Mouse (Mus musculus) CH12.LX (cell line): Measurements from ENCODE around the gene Socs1. TPM values are rescaled to one million over a fixed set of nuclear protein-coding genes. Genes with fewer than 3 reads are reported as not detected.
A peak's percentile ranks its signal among the peaks of the same experiment; 100 is the strongest.

Source experiments
- DNase-seq: peaks from one replicate; pipeline ENCODE4 v3.0.0-alpha.2; 2013; ENCODE audit errors: extremely low read depth
- H3K27ac ChIP-seq: 2 replicates; pipeline ENCODE4 v1.5.1; 2012; ENCODE audit warnings: low read depth, mild to moderate bottlenecking, control low read depth, moderate library complexity; ENCODE audit not compliant: insufficient read depth
- H3K27me3 ChIP-seq: replicated peaks from 2 replicates; pipeline ENCODE3; 2012; ENCODE audit warnings: inconsistent platforms
- H3K36me3 ChIP-seq, 2 experiments: replicated peaks in 1 of 2; 2 replicates each; pipeline versions ENCODE3 to v1.6.1; 2012; ENCODE audit warnings: inconsistent platforms in 1 of 2, low read length in 1 of 2, mild to moderate bottlenecking in 1 of 2, mixed read lengths in 1 of 2, moderate library complexity in 1 of 2; ENCODE audit not compliant: control insufficient read depth in 1 of 2, insufficient read depth in 1 of 2
- H3K4me1 ChIP-seq, 2 experiments: 2 replicates each; pipeline ENCODE4 v1.6.1; 2012; ENCODE audit warnings: inconsistent platforms in 1 of 2, moderate library complexity in 1 of 2; ENCODE audit not compliant: insufficient read depth in 2 of 2, control insufficient read depth in 1 of 2
- H3K4me2 ChIP-seq: 2 replicates; pipeline ENCODE4 v1.6.1; 2012; ENCODE audit warnings: low read depth, mild to moderate bottlenecking, control low read depth; ENCODE audit not compliant: poor library complexity, insufficient read depth, severe bottlenecking
- H3K4me3 ChIP-seq, 3 experiments: fragments of 150-350 bp in 1 of 3; sonication (generic) in 1 of 3; replicated peaks in 1 of 3; 2 replicates each; pipeline versions ENCODE3 to v1.5.1; 2011 to 2012; ENCODE audit warnings: low read depth in 2 of 3, low read length in 2 of 3, mild to moderate bottlenecking in 2 of 3, moderate library complexity in 2 of 3, control low read depth in 1 of 3, improper control_type of control experiment in 1 of 3, inconsistent platforms in 1 of 3, mixed read lengths in 1 of 3; ENCODE audit not compliant: poor library complexity in 1 of 3
- H3K79me2 ChIP-seq: replicated peaks from 2 replicates; pipeline ENCODE4 v1.6.1; 2012; ENCODE audit warnings: mild to moderate bottlenecking, moderate library complexity; ENCODE audit not compliant: control insufficient read depth, poor library complexity, insufficient read depth, severe bottlenecking; ENCODE audit errors: extremely low read depth
- H3K9ac ChIP-seq: 2 replicates; pipeline ENCODE4 v1.6.1; 2012; ENCODE audit warnings: low read depth, mild to moderate bottlenecking, control low read depth, moderate library complexity; ENCODE audit not compliant: insufficient read depth
- H3K9me3 ChIP-seq: replicated peaks from 2 replicates; pipeline ENCODE3; 2012; ENCODE audit warnings: low read length, inconsistent platforms, mixed read lengths
- BHLHE40 ChIP-seq: IDR thresholded peaks from 2 replicates; pipeline ENCODE4 v1.6.1; 2011; ENCODE audit warnings: mild to moderate bottlenecking, low read depth, low read length, improper control_type of control experiment
- CHD1 ChIP-seq: IDR thresholded peaks from 2 replicates; pipeline ENCODE4 v1.6.1; 2012; ENCODE audit warnings: low read depth, low read length, improper control_type of control experiment, inconsistent platforms
- CHD2 ChIP-seq: IDR thresholded peaks from 2 replicates; pipeline ENCODE4 v1.6.1; 2011; ENCODE audit warnings: low read length, improper control_type of control experiment
- CTCF ChIP-seq, 2 experiments: IDR thresholded peaks in 1 of 2; conservative IDR thresholded peaks in 1 of 2; 2 replicates each; pipeline ENCODE4 v1.5.1; 2011 to 2012; ENCODE audit warnings: low read depth in 2 of 2, low read length in 2 of 2, improper control_type of control experiment in 1 of 2, inconsistent platforms in 1 of 2, mild to moderate bottlenecking in 1 of 2, moderate library complexity in 1 of 2
- E2F4 ChIP-seq: IDR thresholded peaks from 2 replicates; pipeline ENCODE4 v1.6.1; 2011; ENCODE audit warnings: low read depth, low read length, improper control_type of control experiment; ENCODE audit not compliant: insufficient replicate concordance
- ELF1 ChIP-seq: IDR thresholded peaks from 2 replicates; pipeline ENCODE4 v1.6.1; 2014; ENCODE audit warnings: low read depth, mild to moderate bottlenecking, inconsistent platforms, low read length, improper control_type of control experiment
- EP300 ChIP-seq: IDR thresholded peaks from 2 replicates; pipeline ENCODE4 v1.6.1; 2011; ENCODE audit warnings: low read length, improper control_type of control experiment
- ETS1 ChIP-seq: conservative IDR thresholded peaks from 2 replicates; pipeline ENCODE4 v1.6.1; 2012; ENCODE audit warnings: low read depth, mild to moderate bottlenecking, inconsistent platforms, low read length, improper control_type of control experiment, moderate library complexity
- GABPA ChIP-seq: IDR thresholded peaks from 2 replicates; pipeline ENCODE4 v1.6.1; 2012; ENCODE audit warnings: low read depth, low read length, improper control_type of control experiment, inconsistent platforms; ENCODE audit not compliant: insufficient replicate concordance
- HCFC1 ChIP-seq: IDR thresholded peaks from 2 replicates; pipeline ENCODE4 v1.6.1; 2012; ENCODE audit warnings: low read depth, mild to moderate bottlenecking, inconsistent platforms, low read length, improper control_type of control experiment
- IRF4 ChIP-seq: IDR thresholded peaks from 2 replicates; pipeline ENCODE4 v1.6.1; 2014; ENCODE audit warnings: low read depth, mild to moderate bottlenecking, inconsistent platforms, low read length, improper control_type of control experiment
- JUN ChIP-seq: IDR thresholded peaks from 2 replicates; pipeline ENCODE4 v1.6.1; 2011; ENCODE audit warnings: low read depth, mild to moderate bottlenecking, low read length, improper control_type of control experiment, moderate library complexity; ENCODE audit not compliant: insufficient read depth
- JUND ChIP-seq: conservative IDR thresholded peaks from 2 replicates; pipeline ENCODE4 v1.6.1; 2011; ENCODE audit warnings: low read depth, low read length, improper control_type of control experiment
- KAT2A ChIP-seq: IDR thresholded peaks from 2 replicates; pipeline ENCODE4 v1.6.1; 2012; ENCODE audit warnings: low read length, improper control_type of control experiment, inconsistent platforms; ENCODE audit not compliant: insufficient replicate concordance
- MAFK ChIP-seq: IDR thresholded peaks from 2 replicates; pipeline ENCODE4 v1.6.1; 2011; ENCODE audit warnings: low read length, improper control_type of control experiment; ENCODE audit not compliant: insufficient replicate concordance
- MAX ChIP-seq: IDR thresholded peaks from 2 replicates; pipeline ENCODE4 v1.6.1; 2011; ENCODE audit warnings: low read length, improper control_type of control experiment
- MAZ ChIP-seq: IDR thresholded peaks from 2 replicates; pipeline ENCODE4 v1.6.1; 2012; ENCODE audit warnings: low read depth, mild to moderate bottlenecking, inconsistent platforms, low read length, improper control_type of control experiment, moderate library complexity
- MEF2A ChIP-seq: IDR thresholded peaks from 2 replicates; pipeline ENCODE4 v1.6.1; 2014; ENCODE audit warnings: low read depth, mild to moderate bottlenecking, inconsistent platforms, low read length, improper control_type of control experiment, borderline replicate concordance
- MXI1 ChIP-seq: IDR thresholded peaks from 2 replicates; pipeline ENCODE4 v1.6.1; 2011; ENCODE audit warnings: mild to moderate bottlenecking, low read depth, low read length, improper control_type of control experiment
- MYC ChIP-seq: IDR thresholded peaks from 2 replicates; pipeline ENCODE4 v1.6.1; 2011; ENCODE audit warnings: low read depth, mild to moderate bottlenecking, improper control_type of control experiment, low read length
- NELFE ChIP-seq: IDR thresholded peaks from 2 replicates; pipeline ENCODE4 v1.6.1; 2011; ENCODE audit warnings: low read depth, low read length, improper control_type of control experiment
- NRF1 ChIP-seq: IDR thresholded peaks from 2 replicates; pipeline ENCODE4 v1.6.1; 2014; ENCODE audit warnings: low read depth, mild to moderate bottlenecking, inconsistent platforms, low read length, improper control_type of control experiment, moderate library complexity
- PAX5 ChIP-seq: IDR thresholded peaks from 2 replicates; pipeline ENCODE4 v1.6.1; 2012; ENCODE audit warnings: low read length, inconsistent platforms, mixed read lengths
- POLR2A ChIP-seq: IDR thresholded peaks from 2 replicates; pipeline ENCODE4 v1.6.1; 2011; ENCODE audit warnings: low read depth, mild to moderate bottlenecking, improper control_type of control experiment, low read length
- POLR2AphosphoS2 ChIP-seq: IDR thresholded peaks from 2 replicates; pipeline ENCODE4 v1.6.1; 2011; ENCODE audit warnings: low read depth, low read length, improper control_type of control experiment
- RAD21 ChIP-seq: IDR thresholded peaks from 2 replicates; pipeline ENCODE4 v1.6.1; 2011; ENCODE audit warnings: low read depth, mild to moderate bottlenecking, low read length, improper control_type of control experiment, moderate library complexity
- RCOR1 ChIP-seq: conservative IDR thresholded peaks from 2 replicates; pipeline ENCODE4 v1.6.1; 2012; ENCODE audit warnings: low read depth, mild to moderate bottlenecking, inconsistent platforms, low read length, improper control_type of control experiment
- SIN3A ChIP-seq: IDR thresholded peaks from 2 replicates; pipeline ENCODE4 v1.6.1; 2012; ENCODE audit warnings: low read length, improper control_type of control experiment, inconsistent platforms
- SMC3 ChIP-seq: IDR thresholded peaks from 2 replicates; pipeline ENCODE4 v1.6.1; 2011; ENCODE audit warnings: low read depth, low read length, improper control_type of control experiment
- TBP ChIP-seq: conservative IDR thresholded peaks from 2 replicates; pipeline ENCODE4 v1.6.1; 2011; ENCODE audit warnings: low read depth, low read length, improper control_type of control experiment
- TCF12 ChIP-seq: IDR thresholded peaks from 2 replicates; pipeline ENCODE4 v1.6.1; 2014; ENCODE audit warnings: low read depth, mild to moderate bottlenecking, inconsistent platforms, low read length, improper control_type of control experiment
- UBTF ChIP-seq: IDR thresholded peaks from 2 replicates; pipeline ENCODE4 v1.6.1; 2012; ENCODE audit warnings: low read depth, mild to moderate bottlenecking, inconsistent platforms, low read length, improper control_type of control experiment, moderate library complexity
- USF1 ChIP-seq: IDR thresholded peaks from 2 replicates; pipeline ENCODE4 v1.6.1; 2014; ENCODE audit warnings: low read depth, mild to moderate bottlenecking, inconsistent platforms, low read length, improper control_type of control experiment
- USF2 ChIP-seq: conservative IDR thresholded peaks from 2 replicates; pipeline ENCODE4 v1.6.1; 2011; ENCODE audit warnings: low read depth, low read length, improper control_type of control experiment
- ZC3H11A ChIP-seq: IDR thresholded peaks from 2 replicates; pipeline ENCODE4 v1.6.1; 2012; ENCODE audit warnings: low read depth, mild to moderate bottlenecking, inconsistent platforms, low read length, improper control_type of control experiment
- ZKSCAN1 ChIP-seq: IDR thresholded peaks from 2 replicates; pipeline ENCODE4 v1.6.1; 2012; ENCODE audit warnings: low read depth, inconsistent platforms, low read length, improper control_type of control experiment, borderline replicate concordance
- ZMIZ1 ChIP-seq: IDR thresholded peaks from 2 replicates; pipeline ENCODE4 v1.6.1; 2012; ENCODE audit warnings: low read depth, mild to moderate bottlenecking, inconsistent platforms, low read length, improper control_type of control experiment
- ZNF384 ChIP-seq: IDR thresholded peaks from 2 replicates; pipeline ENCODE4 v1.6.1; 2012; ENCODE audit warnings: low read depth, low read length, improper control_type of control experiment, inconsistent platforms
- dilution Hi-C: fragments of 300-500 bp; cut with MboI; formaldehyde crosslinking; loops from 2 replicates; pipeline ENCODE4 v1.14.3; 2020; ENCODE audit warnings: low sequenced_read_pairs; ENCODE audit not compliant: extremely low pct_unique_long_range_greater_than_20kb, extremely low pct_ligation_motif_present
- in situ Hi-C: fragments of 300-500 bp; cut with MboI; formaldehyde crosslinking; loops from 3 replicates; pipeline ENCODE4 v1.14.3; 2019; ENCODE audit warnings: low sequenced_read_pairs, low pct_ligation_motif_present, low pct_unique_long_range_greater_than_20kb, mixed read lengths
- polyA plus RNA-seq: library from polyadenylated mRNA; unstranded; fragments of >175 nt; gene quantifications from 2 replicates; pipeline ENCODE4 v1.2.1, GENCODE M21; 2012; ENCODE audit warnings: low read depth; ENCODE audit not compliant: insufficient read length
- total RNA-seq, 2 experiments: library from RNA; depleted of rRNA; stranded (reverse); fragments of 300-350 nt in 1 of 2; fragments of >200 nt in 1 of 2; gene quantifications; 2 replicates each; pipeline ENCODE4 v1.2.3; 2012 to 2014

Gene Socs1
- total RNA-seq (2012; rRNA removed) (26.1 and 29.1 TPM in 2 replicates), total RNA-seq (2014; rRNA removed) (17.3 and 18.8 TPM in 2 replicates), polyA plus RNA-seq (23.0 and 27.6 TPM in 2 replicates)

DNA sequence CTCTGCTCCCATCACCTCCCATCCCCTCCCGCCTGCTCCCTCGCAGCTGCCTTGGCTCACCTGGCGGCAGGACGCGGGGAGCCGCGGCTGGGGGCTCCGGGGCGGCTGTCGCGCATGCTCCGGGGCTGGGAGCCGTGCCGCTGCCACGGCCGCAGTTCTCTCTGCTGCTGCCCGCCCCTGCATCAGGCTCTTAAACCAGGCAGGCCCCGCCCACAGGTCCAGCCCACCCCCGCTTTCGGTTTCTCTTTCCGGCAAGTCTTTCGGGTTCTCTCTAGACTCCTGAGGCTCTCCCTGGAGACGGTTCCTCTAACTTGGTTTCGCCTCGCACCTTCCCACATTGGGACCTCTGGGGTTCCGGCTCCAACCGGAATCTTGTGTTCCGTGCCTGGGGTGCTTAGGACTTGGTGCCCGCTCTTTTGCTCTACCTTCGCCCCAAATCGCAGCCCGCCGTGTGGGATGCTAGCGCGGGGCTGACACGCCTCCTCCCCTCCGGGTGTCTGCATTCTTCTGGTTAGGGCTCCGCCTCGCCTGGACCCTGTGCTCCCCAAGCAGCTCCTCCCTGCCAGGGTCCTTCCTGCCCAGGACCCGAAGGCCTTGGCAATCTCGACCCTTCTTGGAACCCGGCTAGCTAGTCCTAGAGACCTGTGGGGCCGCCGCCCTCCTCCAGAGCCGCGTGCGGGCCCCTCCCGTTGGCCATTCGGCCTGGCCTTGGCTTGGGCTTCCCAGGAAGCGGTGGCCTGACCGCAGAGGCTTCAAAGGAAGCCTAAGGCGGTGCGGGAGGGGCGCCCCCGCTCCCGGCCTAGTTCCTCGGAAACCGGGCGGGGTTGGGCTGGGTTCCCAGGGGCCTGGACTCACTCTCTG is at the start of gene Socs1:
Gene Socs1 (minus strand): TSS at position 166 of the 861 bp plus-strand sequence.
- in situ Hi-C loops (loop anchor here (5.0 kb wide), 2 partner anchors 118 to 213 kb away; no protein-coding TSS in a partner anchor), dilution Hi-C loops (no loop called here)

DNA sequence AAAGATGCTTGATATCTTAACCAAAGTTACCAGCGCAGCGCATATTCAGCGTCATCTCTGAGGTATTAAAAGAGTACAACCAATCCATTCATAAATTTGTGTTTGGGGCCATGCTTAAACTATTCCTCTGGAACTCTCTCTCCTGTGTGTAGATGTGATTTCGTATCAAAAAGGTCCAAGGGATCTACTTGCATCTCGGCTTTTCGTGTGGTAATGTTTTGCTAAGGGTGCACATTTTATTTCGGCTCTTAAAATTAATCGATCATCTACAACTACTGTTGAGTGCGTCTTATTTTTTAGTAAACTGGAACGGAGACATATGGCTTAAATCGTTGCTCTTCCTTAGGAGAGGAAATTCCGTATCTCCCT is 49.2 kb upstream of the Socs1 start:
- peaks cover 9% of the 10 kb centered on the region; the same call in 1 of the 2 replicates for H3K79me2 ChIP-seq
- peaks cover 0 to 25% of the 10 kb centered on the region in 2 experiments for H3K36me3 ChIP-seq
- H3K27ac ChIP-seq = no peak overlapping the region
- peak overlapping the region; percentile 97 for H3K4me2 ChIP-seq
- peaks cover 21 to 44% of the 10 kb centered on the region in 2 experiments for H3K4me1 ChIP-seq
- no peak for DNase-seq
- peak overlapping the region; percentile 96 for H3K9ac ChIP-seq
- dilution Hi-C loops (no loop called here), in situ Hi-C loops (loop anchor here (5.0 kb wide), 1 partner anchor 42 kb away; the partner anchor contains the start of gene Prm3)
- H3K27me3 ChIP-seq = no peaks in the 10 kb centered on the region
- peak overlapping the region; percentile 74 to 99 (median 77) for H3K4me3 ChIP-seq
- H3K9me3 ChIP-seq = peaks cover 3% of the 10 kb centered on the region
- TF ChIP-seq BHLHE40 (no peak), MAX (no peak), ELF1 (no peak), TCF12 (no peak), SMC3 (no peak), POLR2AphosphoS2 (no peak; the same call in 1 of the 2 replicates), PAX5 (no peak), MYC (peak; percentile 72; the same call in 1 of the 2 replicates), GABPA (no peak), NRF1 (no peak), EP300 (peak; percentile 27; the same call in 1 of the 2 replicates), JUND (0 out of 2 replicates have a peak, but pooled peaks have one; percentile 32), RCOR1 (no peak), SIN3A (peak; percentile 11; the same call in 1 of the 2 replicates)

More for the DNA sequence above, at the start of gene Socs1:
- peaks cover 37 to 56% of the 10 kb centered on the region in 2 experiments for H3K4me1 ChIP-seq
- peak; percentile 98 for DNase-seq
- peak within 1 kb of the TSS; percentile 64 for H3K4me2 ChIP-seq
- TF ChIP-seq ETS1 = peak; percentile 92
- TF ChIP-seq NRF1 = peak; percentile 91
- TF ChIP-seq ELF1 = peak; percentile 68
- TF ChIP-seq ZNF384 = 0 out of 2 replicates have a peak, but pooled peaks have one; percentile 5
- no peak; the same call in none of the 2 replicates for TF ChIP-seq RCOR1
- peak; percentile 79 for TF ChIP-seq MAX
- TF ChIP-seq HCFC1 = peak; percentile 59
- TF ChIP-seq CHD2 = peak; percentile 53; the same call in 1 of the 2 replicates
- no peak for TF ChIP-seq JUND
- TF ChIP-seq ZC3H11A = no peak
- TF ChIP-seq GABPA = no peak
- TF ChIP-seq RAD21 = no peak
- TF ChIP-seq MAZ = peak; percentile 68; the same call in 1 of the 2 replicates
- TF ChIP-seq CHD1 = peak; percentile 67; the same call in 1 of the 2 replicates
- peak; percentile 90 for TF ChIP-seq TCF12
- no peak for TF ChIP-seq SMC3
- no peak for TF ChIP-seq PAX5
- TF ChIP-seq POLR2A = peak; percentile 98
- peak; percentile 59; the same call in 1 of the 2 replicates for TF ChIP-seq SIN3A
- no peak for TF ChIP-seq KAT2A
- TF ChIP-seq CTCF (conservative IDR thresholded peaks at IDR 0.05 in 1 of 2, IDR thresholded peaks at IDR 0.05 in 1 of 2; ENCODE audit: low read depth in 2 of 2, low read length in 2 of 2) = no peak
- TF ChIP-seq NELFE = peak; percentile 99
- TF ChIP-seq MYC = peak; percentile 81
- peak; percentile 99 for TF ChIP-seq ZMIZ1
- peak; percentile 99 for TF ChIP-seq IRF4
- peak; percentile 96 for TF ChIP-seq TBP
- TF ChIP-seq MXI1 = peak; percentile 67
- TF ChIP-seq USF2 = no peak
- peak; percentile 47 for TF ChIP-seq UBTF
- no peak for TF ChIP-seq JUN
- TF ChIP-seq USF1 = no peak
- TF ChIP-seq E2F4 = no peak
- TF ChIP-seq POLR2AphosphoS2 = peak; percentile 98
- peak; percentile 85 for TF ChIP-seq EP300
- TF ChIP-seq MAFK = no peak
- no peak; the same call in 1 of the 2 replicates for TF ChIP-seq BHLHE40
- peak; percentile 74 for TF ChIP-seq MEF2A
- TF ChIP-seq ZKSCAN1 = no peak
- peak within 1 kb of the TSS; percentile 89 for H3K9ac ChIP-seq
- H3K9me3 ChIP-seq = no peaks in the 10 kb centered on the region
- H3K4me3 ChIP-seq = peak within 1 kb of the TSS; percentile 84 to 99 (median 96)
- peaks cover 16% of the 10 kb centered on the region for H3K79me2 ChIP-seq
- H3K27ac ChIP-seq = peak within 1 kb of the TSS; percentile 89
- peaks cover 0 to 24% of the 10 kb centered on the region in 2 experiments for H3K36me3 ChIP-seq
- H3K27me3 ChIP-seq = no peaks in the 10 kb centered on the region
